Mouse (Mus musculus) kidney, embryonic 16.5 days (tissue): ENCODE results near the gene Primpol. TPM values are rescaled to one million over a fixed set of nuclear protein-coding genes. Genes with fewer than 3 reads are reported as not detected.

Experiments
- ATAC-seq: fragments of 200-750 bp; cut with Nextera tagmentation; 2 replicates; pipeline ENCODE4 v1.8.0; 2017; ENCODE audit warnings: moderate TSS enrichment; ENCODE audit not compliant: low FRiP score, low TSS enrichment
- H3K27ac ChIP-seq: fragments of 300-500 bp; sonication (generic); 2 replicates; pipeline ENCODE4 v1.5.1; 2014; ENCODE audit warnings: low read length
- H3K27me3 ChIP-seq: fragments of 300-500 bp; sonication (generic); 2 replicates; pipeline ENCODE4 v1.6.1; 2014; ENCODE audit warnings: low read length, control low read depth, mixed read lengths; ENCODE audit not compliant: insufficient read depth
- H3K36me3 ChIP-seq: fragments of 300-500 bp; sonication (generic); 2 replicates; pipeline ENCODE4 v1.6.1; 2014; ENCODE audit warnings: low read length, control low read depth, mixed read lengths; ENCODE audit not compliant: insufficient read depth
- H3K4me1 ChIP-seq: fragments of 300-500 bp; sonication (generic); 2 replicates; pipeline ENCODE4 v1.6.1; 2014; ENCODE audit warnings: low read length, control low read depth, mixed read lengths; ENCODE audit not compliant: insufficient read depth
- H3K4me2 ChIP-seq: fragments of 300-500 bp; sonication (generic); replicated peaks from 2 replicates; pipeline ENCODE4 v1.6.1; 2014; ENCODE audit warnings: low read depth, low read length
- H3K4me3 ChIP-seq: fragments of 300-500 bp; sonication (generic); 2 replicates; pipeline ENCODE4 v1.5.1; 2014; ENCODE audit warnings: mild to moderate bottlenecking, low read length
- H3K9ac ChIP-seq: fragments of 300-500 bp; sonication (generic); replicated peaks from 2 replicates; pipeline ENCODE4 v1.6.1; 2014; ENCODE audit warnings: low read length
- H3K9me3 ChIP-seq: fragments of 300-500 bp; sonication (generic); 2 replicates; pipeline ENCODE4 v1.6.1; 2016; ENCODE audit warnings: low read length, control low read depth
- WGBS: fragments of 180-500 bp; shearing (Covaris S2); extraction: QIAGEN DNeasy Blood & Tissue Kit; methylation state at CpG from one replicate; pipeline ENCODE4 v1.1.7; 2014; 5-methylcytosine and 5-hydroxymethylcytosine counted together
- polyA plus RNA-seq: library from polyadenylated mRNA; unstranded; fragments of >200 nt; fragmentation: Nextera tagmentation; extraction: Ambion mirVana; gene quantifications from 2 replicates; pipeline ENCODE4 v1.2.1, GENCODE M21; 2015

The Primpol gene
- polyA plus RNA-seq: 13.8 and 17.4 TPM in 2 replicates

GRCm38 (mm10) chr8:46616879-46617689 lies at the start of gene Primpol, which contains the start of gene Casp3:
Gene Primpol (minus strand): TSS chr8:46617212.
Gene Casp3 (plus strand): TSS chr8:46617291.
- 0 out of 2 replicates have a peak, but pooled peaks cover 2% of the 10 kb centered on the region for H3K36me3 ChIP-seq
- H3K4me2 ChIP-seq: peak within 1 kb of the TSS; percentile 73
- peak within 1 kb of the TSS; percentile 82 for H3K9ac ChIP-seq
- H3K27ac ChIP-seq: peak within 1 kb of the TSS; percentile 93
- H3K4me1 ChIP-seq: peaks cover 20% of the 10 kb centered on the region
- no peaks in the 10 kb centered on the region for H3K9me3 ChIP-seq
- H3K4me3 ChIP-seq: peak within 1 kb of the TSS; percentile 67
- no peaks in the 10 kb centered on the region for H3K27me3 ChIP-seq
- WGBS: 0% methylated on average over 47 of the region's 54 CpGs
- ATAC-seq: peak; percentile 98

DNA sequence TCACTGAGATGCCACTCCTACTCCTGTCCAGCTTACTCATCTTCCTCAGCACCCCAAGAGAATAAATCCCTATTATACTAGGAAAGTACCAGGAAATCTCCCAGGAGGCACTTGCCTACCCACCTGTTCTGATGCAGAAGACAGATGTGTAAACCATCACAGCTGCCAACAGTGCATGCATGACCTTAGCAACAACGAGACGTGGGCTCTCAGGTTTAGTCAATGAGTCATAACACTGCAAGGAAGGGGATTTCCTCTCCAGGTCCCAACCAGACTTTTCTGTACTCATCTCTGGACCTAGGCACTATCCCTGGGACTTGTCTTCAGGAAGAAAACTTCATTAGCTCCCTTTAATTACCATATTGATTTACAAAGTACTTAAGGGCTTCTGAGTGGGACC lies 38.9 kb upstream of the Primpol start:
- WGBS: 66% methylated on average over 2 of the region's 2 CpGs
- ATAC-seq: no peak
- Histone ChIP-seq H3K9ac (no peak overlapping the region), H3K4me2 (no peak overlapping the region), H3K36me3 (no peaks in the 10 kb centered on the region), H3K27me3 (no peaks in the 10 kb centered on the region), H3K4me3 (no peak overlapping the region), H3K4me1 (peaks cover 5% of the 10 kb centered on the region; the same call in 1 of the 2 replicates), H3K9me3 (no peaks in the 10 kb centered on the region), H3K27ac (no peak overlapping the region)

GRCm38 (mm10) chr8:46651872-46652271 lies 34.9 kb upstream of the Primpol start:
- H3K4me1 ChIP-seq: peaks cover 5% of the 10 kb centered on the region; the same call in 1 of the 2 replicates
- no peak overlapping the region for H3K9ac ChIP-seq
- H3K4me3 ChIP-seq: no peak overlapping the region
- no peak overlapping the region for H3K4me2 ChIP-seq
- ATAC-seq: peak; percentile 49; the same call in 1 of the 2 replicates
- H3K9me3 ChIP-seq: no peaks in the 10 kb centered on the region
- no peak overlapping the region for H3K27ac ChIP-seq
- no peaks in the 10 kb centered on the region for H3K36me3 ChIP-seq
- no peaks in the 10 kb centered on the region for H3K27me3 ChIP-seq
- WGBS: 48% methylated on average over 9 of the region's 9 CpGs

- ATAC-seq: no peak
- Histone ChIP-seq H3K36me3 (no peaks in the 10 kb centered on the region), H3K4me3 (no peak overlapping the region), H3K9me3 (no peaks in the 10 kb centered on the region), H3K27ac (no peak overlapping the region), H3K4me1 (peaks cover 5% of the 10 kb centered on the region; the same call in 1 of the 2 replicates), H3K9ac (no peak overlapping the region), H3K4me2 (no peak overlapping the region), H3K27me3 (no peaks in the 10 kb centered on the region)
- WGBS: 77% methylated on average over 4 of the region's 4 CpGs
Measured at GRCm38 (mm10) chr8:46648421-46648820, 31.4 kb upstream of the Primpol start.

DNA sequence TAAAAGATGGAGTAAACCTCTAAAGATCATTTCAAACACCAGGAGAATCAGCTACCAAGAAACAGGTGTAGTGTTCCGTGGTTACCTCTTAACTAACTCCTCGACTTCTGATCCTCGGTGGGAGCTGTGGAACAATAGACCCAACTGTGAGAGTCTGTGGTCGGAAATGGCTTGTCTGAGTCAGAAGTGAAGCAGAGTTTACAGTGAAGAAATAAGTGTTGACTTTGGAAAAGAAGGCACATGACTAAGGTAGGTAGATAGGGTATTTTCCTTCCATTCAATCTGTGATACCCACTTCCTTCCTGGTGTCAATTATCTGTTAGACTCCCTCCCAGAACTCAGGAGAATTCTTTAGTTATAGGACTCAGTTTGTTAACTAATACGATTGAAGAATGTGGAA lies 24.3 kb upstream of the Primpol start:
- no peak overlapping the region for H3K4me3 ChIP-seq
- no peak for ATAC-seq
- H3K9ac ChIP-seq: no peak overlapping the region
- H3K36me3 ChIP-seq: peaks cover 17% of the 10 kb centered on the region
- 87% methylated on average over 5 of the region's 5 CpGs for WGBS
- H3K4me2 ChIP-seq: no peak overlapping the region
- H3K27ac ChIP-seq: no peak overlapping the region
- H3K9me3 ChIP-seq: no peaks in the 10 kb centered on the region
- H3K4me1 ChIP-seq: no peaks in the 10 kb centered on the region
- H3K27me3 ChIP-seq: no peaks in the 10 kb centered on the region

GRCm38 (mm10) chr8:46639852-46640251 lies 22.8 kb upstream of the Primpol start:
- 82% methylated on average over 5 of the region's 5 CpGs for WGBS

DNA sequence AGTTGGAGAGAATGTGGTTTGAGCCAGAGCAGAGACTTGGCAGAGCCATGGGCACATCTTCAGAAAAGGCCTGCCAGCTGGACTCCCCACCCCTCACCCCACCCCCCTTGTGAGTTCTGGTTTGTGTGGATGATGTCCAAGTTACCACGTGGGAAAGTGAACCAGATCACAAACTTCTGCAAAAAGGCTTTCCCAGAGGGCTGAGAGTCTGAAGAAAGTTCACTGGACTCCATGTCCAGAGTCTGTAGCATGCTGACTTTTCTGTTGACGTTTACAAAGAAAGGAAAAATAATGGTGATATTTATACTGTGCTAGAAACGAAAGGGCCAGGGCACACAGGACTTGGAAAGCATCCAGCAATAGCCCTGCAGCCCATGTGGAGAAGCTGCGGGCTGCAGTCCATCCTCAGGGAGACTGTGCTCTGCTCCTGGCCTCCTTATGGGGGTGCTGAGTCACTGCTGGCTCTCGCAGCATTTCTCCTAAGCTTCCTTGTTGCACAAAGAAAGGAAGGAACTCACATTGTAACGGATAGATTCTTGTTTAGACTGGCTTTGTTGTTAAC lies 22.1 kb upstream of the Primpol start:
- Histone ChIP-seq H3K4me1 (no peaks in the 10 kb centered on the region), H3K9me3 (no peaks in the 10 kb centered on the region), H3K4me3 (no peak overlapping the region), H3K4me2 (no peak overlapping the region), H3K27ac (0 out of 2 replicates have a peak overlapping the region, but pooled peaks have one; percentile 18), H3K36me3 (peaks cover 36% of the 10 kb centered on the region), H3K27me3 (no peaks in the 10 kb centered on the region), H3K9ac (no peak overlapping the region)
- 46% methylated on average over 6 of the region's 6 CpGs for WGBS
- ATAC-seq: peak; percentile 79

More at GRCm38 (mm10) chr8:46639852-46640251, 22.8 kb upstream of the Primpol start:
- no peak overlapping the region for H3K27ac ChIP-seq
- H3K4me3 ChIP-seq: no peak overlapping the region
- peaks cover 31% of the 10 kb centered on the region for H3K36me3 ChIP-seq
- no peak overlapping the region for H3K9ac ChIP-seq
- no peaks in the 10 kb centered on the region for H3K9me3 ChIP-seq
- no peak for ATAC-seq
- no peaks in the 10 kb centered on the region for H3K4me1 ChIP-seq
- no peaks in the 10 kb centered on the region for H3K27me3 ChIP-seq
- H3K4me2 ChIP-seq: no peak overlapping the region

DNA sequence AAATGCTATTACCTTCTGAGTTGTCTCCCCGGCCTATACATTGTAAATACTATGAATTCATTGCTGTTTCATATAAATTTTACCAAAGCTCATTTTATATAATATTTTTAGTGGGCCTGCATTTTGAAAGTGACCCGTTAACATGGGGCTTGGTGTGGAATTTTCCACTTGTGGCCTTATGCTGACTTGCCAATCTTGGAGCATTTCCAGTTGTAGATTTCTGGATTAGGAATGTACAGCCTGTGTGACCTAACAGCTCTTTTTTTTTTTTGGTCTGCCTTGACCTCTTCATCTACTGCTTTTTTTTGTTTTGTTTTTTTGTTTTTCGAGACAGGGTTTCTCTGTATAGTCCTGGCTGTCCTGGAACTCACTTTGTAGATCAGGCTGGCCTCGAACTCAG lies 13.9 kb upstream of the Primpol start:
- 88% methylated on average over 4 of the region's 4 CpGs for WGBS
- Histone ChIP-seq H3K4me2 (no peak overlapping the region), H3K9me3 (no peaks in the 10 kb centered on the region), H3K27me3 (no peaks in the 10 kb centered on the region), H3K4me3 (no peak overlapping the region), H3K36me3 (peaks cover 41% of the 10 kb centered on the region), H3K9ac (no peak overlapping the region), H3K4me1 (no peaks in the 10 kb centered on the region), H3K27ac (no peak overlapping the region)
- no peak for ATAC-seq

- WGBS: 97% methylated on average over 3 of the region's 3 CpGs
- Histone ChIP-seq H3K27me3 (no peaks in the 10 kb centered on the region), H3K4me2 (no peak overlapping the region), H3K9me3 (no peaks in the 10 kb centered on the region), H3K9ac (no peak overlapping the region), H3K4me3 (no peak overlapping the region), H3K4me1 (no peaks in the 10 kb centered on the region), H3K36me3 (peaks cover 36% of the 10 kb centered on the region), H3K27ac (no peak overlapping the region)
- no peak for ATAC-seq
Measured at GRCm38 (mm10) chr8:46630422-46630821, 13.4 kb upstream of the Primpol start.

- H3K9ac ChIP-seq: no peak overlapping the region
- H3K27ac ChIP-seq: no peak overlapping the region
- 97% methylated on average over 1 of the region's 1 CpGs for WGBS
- H3K36me3 ChIP-seq: peaks cover 21% of the 10 kb centered on the region
- H3K27me3 ChIP-seq: no peaks in the 10 kb centered on the region
- H3K4me3 ChIP-seq: no peak overlapping the region
- H3K4me2 ChIP-seq: no peak overlapping the region
- H3K4me1 ChIP-seq: 0 out of 2 replicates have a peak, but pooled peaks cover 2% of the 10 kb centered on the region
- no peak for ATAC-seq
- H3K9me3 ChIP-seq: no peaks in the 10 kb centered on the region
Measured at GRCm38 (mm10) chr8:46628645-46629044, 11.6 kb upstream of the Primpol start.
